Mouse (Mus musculus): ENCODE measurements around the gene Dgkh. TPM values are rescaled to one million over a fixed set of nuclear protein-coding genes. Genes with fewer than 3 reads are reported as not detected.
"Not testable (repeated sequence)": the region's sequence is repeated elsewhere in the genome, so short reads cannot be mapped to it uniquely, and the experiment has no call there.

Gene Dgkh
- polyA plus RNA-seq, 1 experiment from 2014 or later, result 2.9 TPM

- 0 out of 2 replicates have a peak, but pooled peaks have one; percentile 36 for ATAC-seq (ENCODE audit: low FRiP score)
- Histone ChIP-seq H3K4me2 (no peak overlapping the region), H3K4me3 (no peak overlapping the region), H3K27me3 (no peaks in the 10 kb centered on the region), H3K4me1 (replicated peaks) (no peaks in the 10 kb centered on the region), H3K27ac (no peak overlapping the region), H3K36me3 (peaks cover 37% of the 10 kb centered on the region), H3K9ac (no peak overlapping the region), H3K9me3 (no peaks in the 10 kb centered on the region)
- 12% methylated on average over 2 of the region's 2 CpGs for WGBS
Observed at GRCm38 (mm10) chr14:78590335-78590734, 142.2 kb downstream of the Dgkh start.

- Histone ChIP-seq H3K4me3 (no peak overlapping the region), H3K27me3 (no peaks in the 10 kb centered on the region), H3K9me3 (no peaks in the 10 kb centered on the region), H3K4me2 (no peak overlapping the region), H3K27ac (no peak overlapping the region), H3K9ac (no peak overlapping the region), H3K36me3 (peaks cover 49% of the 10 kb centered on the region), H3K4me1 (replicated peaks) (no peaks in the 10 kb centered on the region)
- ATAC-seq (ENCODE audit: low FRiP score), result no peak
- 86% methylated on average over 13 of the region's 13 CpGs for WGBS
Observed at GRCm38 (mm10) chr14:78584222-78584621, 148.4 kb downstream of the Dgkh start.

- Histone ChIP-seq H3K4me1 (replicated peaks) (no peaks in the 10 kb centered on the region), H3K36me3 (peaks cover 53% of the 10 kb centered on the region), H3K27me3 (no peaks in the 10 kb centered on the region), H3K4me3 (no peak overlapping the region), H3K9me3 (no peaks in the 10 kb centered on the region), H3K9ac (no peak overlapping the region), H3K27ac (no peak overlapping the region), H3K4me2 (no peak overlapping the region)
- no peak for ATAC-seq (ENCODE audit: low FRiP score)
Observed at GRCm38 (mm10) chr14:78583168-78583567, 149.4 kb downstream of the Dgkh start.

GRCm38 (mm10) chr14:78575899-78576298 is 156.7 kb downstream of the Dgkh start:
- Histone ChIP-seq H3K27ac (no peak overlapping the region), H3K4me2 (no peak overlapping the region), H3K36me3 (peaks cover 43% of the 10 kb centered on the region), H3K9me3 (no peaks in the 10 kb centered on the region), H3K9ac (no peak overlapping the region), H3K4me3 (no peak overlapping the region), H3K27me3 (no peaks in the 10 kb centered on the region), H3K4me1 (replicated peaks) (no peaks in the 10 kb centered on the region)
- ATAC-seq (ENCODE audit: low FRiP score), result no peak
- WGBS, result 74% methylated on average over 13 of the region's 13 CpGs

- H3K9ac ChIP-seq, result no peak overlapping the region
- peaks cover 3% of the 10 kb centered on the region; the same call in 1 of the 2 replicates for H3K4me1 ChIP-seq (replicated peaks)
- H3K4me2 ChIP-seq, result no peak overlapping the region
- no peaks in the 10 kb centered on the region for H3K9me3 ChIP-seq
- ATAC-seq (ENCODE audit: low FRiP score), result no peak
- 93% methylated on average over 5 of the region's 5 CpGs for WGBS
- H3K4me3 ChIP-seq, result no peak overlapping the region
- H3K36me3 ChIP-seq, result peaks cover 15% of the 10 kb centered on the region
- H3K27me3 ChIP-seq, result no peaks in the 10 kb centered on the region
- H3K27ac ChIP-seq, result no peak overlapping the region
Observed at GRCm38 (mm10) chr14:78568410-78568809, 164.2 kb downstream of the Dgkh start.

- 74% methylated on average over 4 of the region's 4 CpGs for WGBS
- H3K4me1 ChIP-seq (replicated peaks), result peaks cover 6% of the 10 kb centered on the region; the same call in 1 of the 2 replicates
- H3K9ac ChIP-seq, result no peak overlapping the region
- no peaks in the 10 kb centered on the region for H3K9me3 ChIP-seq
- ATAC-seq (ENCODE audit: low FRiP score), result no peak
- H3K4me3 ChIP-seq, result no peak overlapping the region
- H3K4me2 ChIP-seq, result no peak overlapping the region
- H3K36me3 ChIP-seq, result peaks cover 6% of the 10 kb centered on the region
- no peaks in the 10 kb centered on the region for H3K27me3 ChIP-seq
- no peak overlapping the region for H3K27ac ChIP-seq
Observed at GRCm38 (mm10) chr14:78566431-78566830, 166.1 kb downstream of the Dgkh start.

- no peaks in the 10 kb centered on the region for H3K27me3 ChIP-seq
- no peaks in the 10 kb centered on the region for H3K9me3 ChIP-seq
- no peak for ATAC-seq (ENCODE audit: low FRiP score)
- no peak overlapping the region for H3K27ac ChIP-seq
- H3K4me1 ChIP-seq (replicated peaks), result peaks cover 6% of the 10 kb centered on the region; the same call in 1 of the 2 replicates
- H3K36me3 ChIP-seq, result peaks cover under 1% of the 10 kb centered on the region
- 75% methylated on average over 2 of the region's 2 CpGs for WGBS
- no peak overlapping the region for H3K4me3 ChIP-seq
- no peak overlapping the region for H3K4me2 ChIP-seq
- no peak overlapping the region for H3K9ac ChIP-seq
Observed at GRCm38 (mm10) chr14:78564292-78564691, 168.3 kb downstream of the Dgkh start.

GRCm38 (mm10) chr14:78563211-78563610 is 169.4 kb downstream of the Dgkh start:
- 75% methylated on average over 7 of the region's 7 CpGs for WGBS
- Histone ChIP-seq H3K27me3 (no peaks in the 10 kb centered on the region), H3K27ac (peak overlapping the region; percentile 12; the same call in 1 of the 2 replicates), H3K36me3 (peaks cover 4% of the 10 kb centered on the region; the same call in 1 of the 2 replicates), H3K9me3 (no peaks in the 10 kb centered on the region), H3K9ac (no peak overlapping the region), H3K4me1 (replicated peaks) (peaks cover 6% of the 10 kb centered on the region; the same call in 1 of the 2 replicates), H3K4me3 (no peak overlapping the region), H3K4me2 (no peak overlapping the region)
- ATAC-seq (ENCODE audit: low FRiP score), result no peak

- Histone ChIP-seq H3K9ac (no peak overlapping the region), H3K27me3 (no peaks in the 10 kb centered on the region), H3K4me1 (replicated peaks) (peaks cover 6% of the 10 kb centered on the region; the same call in 1 of the 2 replicates), H3K4me2 (no peak overlapping the region), H3K4me3 (no peak overlapping the region), H3K36me3 (peaks cover 4% of the 10 kb centered on the region; the same call in 1 of the 2 replicates), H3K9me3 (no peaks in the 10 kb centered on the region), H3K27ac (no peak overlapping the region)
- WGBS, result 81% methylated on average over 4 of the region's 4 CpGs
- no peak for ATAC-seq (ENCODE audit: low FRiP score)
Observed at GRCm38 (mm10) chr14:78562121-78562520, 170.5 kb downstream of the Dgkh start.

GRCm38 (mm10) chr14:78559042-78559441 is 173.5 kb downstream of the Dgkh start:
- Histone ChIP-seq H3K4me3 (no peak overlapping the region), H3K27ac (no peak overlapping the region), H3K9me3 (no peaks in the 10 kb centered on the region), H3K9ac (no peak overlapping the region), H3K36me3 (peaks cover 4% of the 10 kb centered on the region; the same call in 1 of the 2 replicates), H3K4me1 (replicated peaks) (0 out of 2 replicates have a peak, but pooled peaks cover 4% of the 10 kb centered on the region), H3K4me2 (no peak overlapping the region), H3K27me3 (no peaks in the 10 kb centered on the region)
- no peak for ATAC-seq (ENCODE audit: low FRiP score)
- WGBS, result 95% methylated on average over 8 of the region's 8 CpGs

GRCm38 (mm10) chr14:78554830-78555229 is 177.7 kb downstream of the Dgkh start:
- H3K36me3 ChIP-seq; H3K4me1 ChIP-seq (replicated peaks); H3K9me3 ChIP-seq; H3K9ac ChIP-seq; ATAC-seq (ENCODE audit: low FRiP score); H3K4me2 ChIP-seq; H3K27me3 ChIP-seq; H3K4me3 ChIP-seq; H3K27ac ChIP-seq: not testable (repeated sequence)
- 56% methylated on average over 3 of the region's 3 CpGs for WGBS

GRCm38 (mm10) chr14:78553661-78554060 is 178.9 kb downstream of the Dgkh start:
- ATAC-seq (ENCODE audit: low FRiP score), result no peak
- Histone ChIP-seq H3K9me3 (no peaks in the 10 kb centered on the region), H3K27ac (no peak overlapping the region), H3K4me3 (no peak overlapping the region), H3K9ac (no peak overlapping the region), H3K4me2 (no peak overlapping the region), H3K36me3 (peaks cover 4% of the 10 kb centered on the region; the same call in 1 of the 2 replicates), H3K27me3 (no peaks in the 10 kb centered on the region), H3K4me1 (replicated peaks) (no peaks in the 10 kb centered on the region)
- WGBS, result 98% methylated on average over 6 of the region's 6 CpGs

- H3K36me3 ChIP-seq, result no peaks in the 10 kb centered on the region
- H3K9ac ChIP-seq, result no peak overlapping the region
- H3K27ac ChIP-seq, result no peak overlapping the region
- no peak overlapping the region for H3K4me2 ChIP-seq
- H3K4me1 ChIP-seq (replicated peaks), result no peaks in the 10 kb centered on the region
- 91% methylated on average over 6 of the region's 6 CpGs for WGBS
- no peaks in the 10 kb centered on the region for H3K27me3 ChIP-seq
- H3K4me3 ChIP-seq, result no peak overlapping the region
- no peaks in the 10 kb centered on the region for H3K9me3 ChIP-seq
- no peak for ATAC-seq (ENCODE audit: low FRiP score)
Observed at GRCm38 (mm10) chr14:78548807-78549206, 183.8 kb downstream of the Dgkh start.
